Mouse (Mus musculus): ENCODE results near the gene Stub1. TPM values are rescaled to one million over a fixed set of nuclear protein-coding genes. Genes with fewer than 3 reads are reported as not detected.

The Stub1 gene
- polyA plus RNA-seq, 1 experiment from 2014 or later: 345 TPM

DNA sequence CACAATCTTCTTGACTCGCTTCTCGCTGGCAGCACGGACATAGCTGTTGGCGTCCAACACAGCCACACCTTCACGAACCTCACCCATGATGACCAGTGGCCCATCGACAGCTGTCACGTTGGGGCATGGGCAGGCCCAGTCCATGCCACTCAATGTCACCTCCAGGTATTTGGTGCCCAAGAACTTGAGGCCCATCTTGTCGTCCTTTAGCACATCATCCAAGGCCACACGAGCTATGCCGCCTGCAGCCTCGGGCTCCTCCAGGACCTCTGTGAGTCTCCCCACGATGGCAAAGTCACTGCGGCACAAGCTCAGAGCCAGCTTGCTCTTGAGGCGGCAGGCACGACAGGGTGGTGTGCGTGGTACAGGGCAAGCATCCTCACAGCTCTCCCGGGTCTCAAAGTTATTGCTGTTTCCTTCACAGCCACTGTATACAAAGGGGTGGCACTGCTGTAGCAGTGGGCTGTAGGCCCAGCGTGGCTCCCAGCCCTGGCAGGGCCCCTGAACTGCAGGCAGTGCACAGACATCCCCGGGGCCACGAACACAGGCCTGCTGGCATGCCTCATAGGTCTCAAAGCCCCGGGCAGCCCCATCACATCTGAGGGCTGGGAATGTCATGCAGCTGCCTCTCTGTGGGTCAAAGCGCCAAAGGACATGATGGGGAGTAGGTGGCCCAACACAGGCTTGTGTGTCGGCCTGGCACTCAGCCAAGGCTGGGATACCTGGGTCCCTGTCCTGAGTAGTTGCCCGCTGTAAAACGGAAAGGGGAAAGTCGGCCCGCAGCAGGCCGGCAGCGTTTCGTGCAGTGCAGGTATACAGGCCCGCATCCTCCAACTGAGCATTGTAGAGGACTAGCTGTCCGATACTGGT, 44.8 kb upstream of the Stub1 start:
- Histone ChIP-seq H3K27ac (ENCODE audit: low read depth) (no peak overlapping the region), H3K9ac (ENCODE audit: low read length) (no peak overlapping the region), H3K27me3 (replicated peaks; ENCODE audit: control insufficient read depth, insufficient read depth, low read length) (no peaks in the 10 kb centered on the region), H3K9me3 (ENCODE audit: control insufficient read depth, low read length) (no peaks in the 10 kb centered on the region), H3K4me2 (ENCODE audit: low read length) (no peak overlapping the region), H3K4me3 (ENCODE audit: low read depth, low read length) (no peak overlapping the region), H3K4me1 (replicated peaks; ENCODE audit: control insufficient read depth, insufficient read depth, low read length) (peaks cover 18% of the 10 kb centered on the region), H3K36me3 (ENCODE audit: control insufficient read depth, insufficient read depth, low read length) (peaks cover 33% of the 10 kb centered on the region)
- 94% methylated on average over 32 of the region's 32 CpGs for WGBS
- ATAC-seq (replicated peaks; ENCODE audit: low FRiP score, low TSS enrichment, low read depth) (no peak), DNase-seq (ENCODE audit: low spot score) (no peak)

DNA sequence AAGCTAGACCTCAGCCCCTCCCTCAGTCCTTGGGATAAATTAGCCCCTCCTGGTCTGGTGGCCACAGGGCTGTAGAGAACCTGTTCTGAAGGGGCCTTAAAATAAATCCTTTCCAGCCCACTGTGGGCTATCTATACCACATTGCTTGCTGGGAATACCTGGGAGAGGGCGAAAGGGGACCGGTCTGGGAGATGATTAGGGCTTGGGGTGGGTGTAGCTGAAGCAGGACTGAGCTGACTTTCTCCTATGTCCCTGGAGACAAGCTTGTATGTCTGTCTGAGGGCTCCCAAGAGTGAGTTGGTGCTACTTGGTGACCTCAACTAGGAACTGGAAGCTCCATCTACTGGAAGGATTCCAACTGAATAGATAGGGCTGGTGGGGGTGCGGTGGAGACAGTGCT, 43.8 kb upstream of the Stub1 start:
- ATAC-seq (replicated peaks; ENCODE audit: low FRiP score, low TSS enrichment, low read depth): no peak

DNA sequence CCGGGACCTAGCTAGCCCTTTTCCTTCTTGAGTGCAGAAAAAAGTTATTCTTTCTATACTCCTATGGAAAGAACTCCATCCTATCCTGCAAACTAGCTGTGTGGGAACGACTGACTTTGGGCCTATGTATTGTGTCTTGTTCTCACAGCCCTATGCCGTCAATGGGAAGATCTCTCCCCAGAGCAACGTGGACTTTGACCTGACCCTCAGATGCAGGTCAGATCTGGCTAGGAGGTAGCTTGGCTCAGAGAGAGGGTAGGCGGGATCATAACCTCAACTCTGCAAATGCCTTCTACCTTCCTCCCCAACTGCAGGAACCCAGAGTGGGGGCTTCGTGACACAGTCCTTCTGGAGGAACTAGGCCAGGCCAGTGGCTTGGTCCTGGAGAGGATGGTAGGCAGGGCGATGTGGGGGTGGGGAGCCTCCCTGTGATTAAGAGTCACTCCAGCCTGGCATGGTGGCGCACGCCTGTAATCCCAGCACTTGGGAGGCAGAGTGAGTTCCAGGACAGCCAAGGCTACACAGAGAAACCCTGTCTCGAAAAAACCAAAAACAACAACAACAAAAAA, 43.2 kb upstream of the Stub1 start:
- ATAC-seq (replicated peaks; ENCODE audit: low FRiP score, low TSS enrichment, low read depth): no peak
- Histone ChIP-seq H3K27ac (ENCODE audit: low read depth) (no peak overlapping the region), H3K4me3 (ENCODE audit: low read depth, low read length) (peak overlapping the region; percentile 90), H3K36me3 (ENCODE audit: control insufficient read depth, insufficient read depth, low read length) (peaks cover 19% of the 10 kb centered on the region), H3K9me3 (ENCODE audit: control insufficient read depth, low read length) (no peaks in the 10 kb centered on the region), H3K9ac (ENCODE audit: low read length) (peak overlapping the region; percentile 59), H3K4me2 (ENCODE audit: low read length) (peak overlapping the region; percentile 88), H3K4me1 (replicated peaks; ENCODE audit: control insufficient read depth, insufficient read depth, low read length) (peaks cover 18% of the 10 kb centered on the region), H3K27me3 (replicated peaks; ENCODE audit: control insufficient read depth, insufficient read depth, low read length) (no peaks in the 10 kb centered on the region)
- WGBS: 61% methylated on average over 10 of the region's 10 CpGs
- DNase-seq (ENCODE audit: low spot score): no peak

More for the DNA sequence above, 43.8 kb upstream of the Stub1 start:
- Histone ChIP-seq H3K27ac (ENCODE audit: low read depth) (no peak overlapping the region), H3K4me2 (ENCODE audit: low read length) (no peak overlapping the region), H3K9ac (ENCODE audit: low read length) (no peak overlapping the region), H3K27me3 (replicated peaks; ENCODE audit: control insufficient read depth, insufficient read depth, low read length) (no peaks in the 10 kb centered on the region), H3K4me1 (replicated peaks; ENCODE audit: control insufficient read depth, insufficient read depth, low read length) (peaks cover 18% of the 10 kb centered on the region), H3K9me3 (ENCODE audit: control insufficient read depth, low read length) (no peaks in the 10 kb centered on the region), H3K36me3 (ENCODE audit: control insufficient read depth, insufficient read depth, low read length) (peaks cover 24% of the 10 kb centered on the region), H3K4me3 (ENCODE audit: low read depth, low read length) (no peak overlapping the region)
- WGBS: 91% methylated on average over 3 of the region's 3 CpGs
- DNase-seq (ENCODE audit: low spot score): no peak

DNA sequence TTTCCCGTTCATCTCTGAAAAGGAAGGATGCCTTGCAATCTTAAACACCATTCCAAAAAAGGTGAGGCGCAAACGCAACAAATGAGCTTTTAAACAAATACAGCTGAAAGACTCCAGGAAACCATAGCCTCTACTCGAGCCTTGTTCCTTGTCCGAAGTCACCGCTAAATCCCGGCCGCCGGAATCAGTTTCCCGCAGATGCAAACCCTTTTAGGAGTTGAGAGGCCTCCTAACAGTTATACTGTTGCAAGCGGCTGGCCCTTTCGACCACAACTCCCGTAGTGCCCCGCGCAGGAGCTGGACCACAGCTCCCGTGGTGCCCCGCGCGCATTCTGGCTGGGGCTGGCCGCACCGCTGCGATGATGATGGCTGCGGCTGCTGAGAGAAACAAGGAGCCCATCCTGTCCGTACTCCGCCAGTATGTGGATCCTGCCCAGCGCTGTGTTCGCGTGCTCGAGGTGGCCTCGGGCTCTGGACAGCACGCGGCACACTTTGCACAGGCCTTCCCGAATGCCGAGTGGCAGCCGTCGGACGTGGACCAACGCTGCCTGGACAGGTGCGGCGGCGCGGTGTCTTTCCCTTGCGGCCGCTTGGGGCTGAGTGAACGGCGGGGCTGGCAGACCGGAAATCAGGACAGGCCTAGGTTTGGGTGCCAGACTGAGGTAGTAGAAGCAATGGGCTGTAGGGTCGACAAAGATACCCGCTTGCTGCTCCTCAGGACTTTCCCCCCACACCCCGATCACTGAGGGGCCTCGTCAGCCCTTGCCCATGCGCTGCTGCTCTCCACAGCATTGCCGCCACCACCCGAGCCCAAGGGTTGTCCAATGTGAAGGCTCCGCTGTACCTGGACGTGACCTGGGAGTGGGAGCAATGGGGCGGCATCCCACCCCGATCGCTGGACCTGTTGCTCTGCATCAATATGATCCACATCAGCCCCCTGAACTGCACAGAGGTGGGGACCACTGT, 42.2 kb upstream of the Stub1 start:
- ATAC-seq (replicated peaks; ENCODE audit: low FRiP score, low TSS enrichment, low read depth): peak; percentile 88
- peak overlapping the region; percentile 59 for H3K9ac ChIP-seq (ENCODE audit: low read length)
- no peaks in the 10 kb centered on the region for H3K27me3 ChIP-seq (replicated peaks; ENCODE audit: control insufficient read depth, insufficient read depth, low read length)
- no peaks in the 10 kb centered on the region for H3K9me3 ChIP-seq (ENCODE audit: control insufficient read depth, low read length)
- peak overlapping the region; percentile 88 for H3K4me2 ChIP-seq (ENCODE audit: low read length)
- peak overlapping the region; percentile 92 for H3K27ac ChIP-seq (ENCODE audit: low read depth)
- peaks cover 18% of the 10 kb centered on the region for H3K4me1 ChIP-seq (replicated peaks; ENCODE audit: control insufficient read depth, insufficient read depth, low read length)
- under 1% methylated on average over 59 of the region's 59 CpGs for WGBS
- DNase-seq (ENCODE audit: low spot score): peak; percentile 94
- H3K36me3 ChIP-seq (ENCODE audit: control insufficient read depth, insufficient read depth, low read length): peaks cover 17% of the 10 kb centered on the region
- H3K4me3 ChIP-seq (ENCODE audit: low read depth, low read length): peak overlapping the region; percentile 90

DNA sequence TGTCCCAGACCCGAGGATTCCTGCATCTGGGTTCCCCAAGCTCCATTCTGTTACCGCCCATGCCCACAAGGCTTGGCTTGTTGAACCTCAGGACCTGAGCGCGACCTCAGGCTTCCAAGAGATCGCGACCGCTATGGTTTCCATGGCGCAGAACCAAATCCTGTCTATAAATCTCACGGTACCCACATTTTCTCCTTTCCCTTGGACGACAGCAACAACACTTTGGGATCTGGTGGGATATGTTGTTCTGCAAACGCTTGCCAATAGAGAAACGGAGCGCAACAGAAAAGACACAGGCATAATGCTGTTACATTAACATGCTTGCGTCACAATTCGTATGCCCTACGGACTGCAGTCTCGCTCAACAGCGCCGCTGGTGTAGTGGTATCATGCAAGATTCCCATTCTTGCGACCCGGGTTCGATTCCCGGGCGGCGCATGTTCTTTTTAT, 41.5 kb upstream of the Stub1 start, which contains the start of gene Mettl26:
Gene Mettl26 (plus strand): TSS at position 354 of the 450 bp plus-strand sequence.
- Histone ChIP-seq H3K36me3 (ENCODE audit: control insufficient read depth, insufficient read depth, low read length) (peaks cover 16% of the 10 kb centered on the region), H3K9me3 (ENCODE audit: control insufficient read depth, low read length) (no peaks in the 10 kb centered on the region), H3K4me1 (replicated peaks; ENCODE audit: control insufficient read depth, insufficient read depth, low read length) (peaks cover 18% of the 10 kb centered on the region), H3K4me2 (ENCODE audit: low read length) (peak within 1 kb of the TSS; percentile 88), H3K9ac (ENCODE audit: low read length) (peak within 1 kb of the TSS; percentile 59), H3K27ac (ENCODE audit: low read depth) (peak within 1 kb of the TSS; percentile 92), H3K27me3 (replicated peaks; ENCODE audit: control insufficient read depth, insufficient read depth, low read length) (no peaks in the 10 kb centered on the region), H3K4me3 (ENCODE audit: low read depth, low read length) (peak within 1 kb of the TSS; percentile 90)
- DNase-seq (ENCODE audit: low spot score) (peak; percentile 100), ATAC-seq (replicated peaks; ENCODE audit: low FRiP score, low TSS enrichment, low read depth) (peak; percentile 72)
- WGBS: under 1% methylated on average over 25 of the region's 25 CpGs

DNA sequence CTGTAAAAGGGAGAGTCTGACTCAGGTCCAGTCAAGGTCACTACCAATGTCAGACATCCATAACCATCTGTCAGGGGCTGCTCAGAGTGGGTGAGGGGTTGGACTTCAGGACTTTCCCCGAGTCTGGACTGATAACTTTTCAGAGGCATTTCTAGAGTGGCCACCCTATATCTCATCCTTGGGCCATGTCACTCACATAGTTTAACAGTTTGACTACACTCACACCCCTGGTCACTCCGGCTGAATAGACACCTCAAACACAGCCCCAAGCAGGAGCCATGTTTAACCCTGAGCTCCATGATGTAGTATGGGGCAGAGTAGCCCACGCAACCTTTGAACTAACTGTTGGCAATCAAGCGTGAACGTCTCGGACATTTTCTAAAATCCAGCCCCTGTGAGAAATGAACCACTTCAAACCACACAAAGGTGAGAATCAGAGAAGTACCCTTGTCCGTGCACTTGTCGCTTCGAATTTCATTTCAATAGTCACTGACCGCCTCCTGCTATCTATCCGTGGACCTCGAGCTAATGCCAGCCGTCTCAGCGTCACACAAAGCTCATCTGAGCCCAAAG, 41.0 kb upstream of the Stub1 start:
- Histone ChIP-seq H3K27me3 (replicated peaks; ENCODE audit: control insufficient read depth, insufficient read depth, low read length) (no peaks in the 10 kb centered on the region), H3K4me1 (replicated peaks; ENCODE audit: control insufficient read depth, insufficient read depth, low read length) (peaks cover 18% of the 10 kb centered on the region), H3K4me2 (ENCODE audit: low read length) (peak overlapping the region; percentile 88), H3K9ac (ENCODE audit: low read length) (peak overlapping the region; percentile 50), H3K9me3 (ENCODE audit: control insufficient read depth, low read length) (no peaks in the 10 kb centered on the region), H3K4me3 (ENCODE audit: low read depth, low read length) (peak overlapping the region; percentile 90), H3K36me3 (ENCODE audit: control insufficient read depth, insufficient read depth, low read length) (peaks cover 14% of the 10 kb centered on the region), H3K27ac (ENCODE audit: low read depth) (peak overlapping the region; percentile 92)
- DNase-seq (ENCODE audit: low spot score) (no peak), ATAC-seq (replicated peaks; ENCODE audit: low FRiP score, low TSS enrichment, low read depth) (no peak; the same call in 1 of the 2 replicates)
- 6% methylated on average over 14 of the region's 14 CpGs for WGBS

DNA sequence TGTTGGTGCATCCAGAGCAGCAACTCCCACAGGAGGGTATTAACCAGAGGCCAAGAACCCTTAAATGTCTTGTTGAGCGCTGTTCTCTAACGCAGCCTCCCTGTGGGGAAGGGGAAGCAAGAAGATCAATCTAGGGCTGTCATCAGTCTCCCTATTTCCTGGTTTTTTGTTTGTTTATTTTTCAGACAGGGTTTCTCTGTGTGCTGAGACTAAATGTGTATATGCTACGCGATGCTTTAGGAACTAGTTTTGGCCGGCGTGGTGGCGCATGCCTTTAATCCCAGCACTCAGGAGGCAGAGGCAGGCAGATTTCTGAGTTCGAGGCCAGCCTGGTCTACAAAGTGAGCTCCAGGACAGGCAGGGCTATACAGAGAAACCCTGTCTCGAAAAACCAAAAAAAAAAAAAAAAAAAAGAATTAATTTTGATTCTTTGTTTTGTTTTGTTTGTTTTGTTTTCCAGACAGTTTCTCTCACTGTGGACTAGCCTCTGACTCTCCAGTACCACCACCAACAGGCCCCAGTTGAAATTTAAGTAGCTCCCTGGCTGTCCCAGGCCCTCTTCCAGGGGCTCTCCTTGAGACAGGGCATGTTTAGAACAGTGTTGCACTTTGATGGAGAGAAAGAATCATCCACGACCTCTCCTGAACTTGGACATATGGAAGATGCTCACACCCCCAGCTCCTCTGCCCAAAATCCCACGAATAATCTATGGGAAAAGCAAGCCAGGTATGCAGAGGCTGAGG, 40.4 kb upstream of the Stub1 start:
- H3K4me3 ChIP-seq (ENCODE audit: low read depth, low read length): no peak overlapping the region
- DNase-seq (ENCODE audit: low spot score) (no peak), ATAC-seq (replicated peaks; ENCODE audit: low FRiP score, low TSS enrichment, low read depth) (no peak)
- H3K9ac ChIP-seq (ENCODE audit: low read length): no peak overlapping the region
- peaks cover 18% of the 10 kb centered on the region for H3K4me1 ChIP-seq (replicated peaks; ENCODE audit: control insufficient read depth, insufficient read depth, low read length)
- WGBS: 67% methylated on average over 11 of the region's 11 CpGs
- peaks cover 11% of the 10 kb centered on the region for H3K36me3 ChIP-seq (ENCODE audit: control insufficient read depth, insufficient read depth, low read length)
- H3K27ac ChIP-seq (ENCODE audit: low read depth): no peak overlapping the region
- no peaks in the 10 kb centered on the region for H3K27me3 ChIP-seq (replicated peaks; ENCODE audit: control insufficient read depth, insufficient read depth, low read length)
- no peaks in the 10 kb centered on the region for H3K9me3 ChIP-seq (ENCODE audit: control insufficient read depth, low read length)
- peak overlapping the region; percentile 88 for H3K4me2 ChIP-seq (ENCODE audit: low read length)

Data from intestine, embryonic 14.5 days (tissue).